Mouse (Mus musculus): ENCODE data around the gene Tert. TPM values are rescaled to one million over a fixed set of nuclear protein-coding genes. Genes with fewer than 3 reads are reported as not detected.

Tert gene
- polyA plus RNA-seq (2015; fragmentation: Illumina TruSeq; extraction: RNeasy Lipid Tissue Mini Kit (QIAGEN cat#74804); ENCODE audit: low read depth, low replicate concordance), result 1.6 TPM

GRCm38 (mm10) chr13:73626745-73627549, at the start of gene Tert:
Gene Tert (plus strand): TSS chr13:73626911.

GRCm38 (mm10) chr13:73603522-73604155, 23.1 kb upstream of the Tert start, which contains the start of gene Clptm1l:
Gene Clptm1l (plus strand): TSS chr13:73604006.

GRCm38 (mm10) chr13:73677853-73678252, 51.1 kb downstream of the Tert start, which contains the start of gene Slc6a18:
Gene Slc6a18 (minus strand): TSS chr13:73678023.

Other genes with a start within 250 kb of the Tert start
- gene Lpcat1, start 159.7 kb upstream of the Tert start, polyA plus RNA-seq (2015; fragmentation: Illumina TruSeq; extraction: RNeasy Lipid Tissue Mini Kit (QIAGEN cat#74804); ENCODE audit: low read depth, low replicate concordance), result 28.2 TPM
- gene Slc6a3, start 90.2 kb upstream of the Tert start, polyA plus RNA-seq (2015; fragmentation: Illumina TruSeq; extraction: RNeasy Lipid Tissue Mini Kit (QIAGEN cat#74804); ENCODE audit: low read depth, low replicate concordance), result 7.3 TPM
- gene Clptm1l, start 22.9 kb upstream of the Tert start, polyA plus RNA-seq (2015; fragmentation: Illumina TruSeq; extraction: RNeasy Lipid Tissue Mini Kit (QIAGEN cat#74804); ENCODE audit: low read depth, low replicate concordance), result 122 TPM
- not detected for gene Slc6a18, start 51.1 kb downstream of the Tert start, polyA plus RNA-seq (2015; fragmentation: Illumina TruSeq; extraction: RNeasy Lipid Tissue Mini Kit (QIAGEN cat#74804); ENCODE audit: low read depth, low replicate concordance)
- 0.45 TPM for gene Slc6a19, start 78.0 kb downstream of the Tert start, polyA plus RNA-seq (2015; fragmentation: Illumina TruSeq; extraction: RNeasy Lipid Tissue Mini Kit (QIAGEN cat#74804); ENCODE audit: low read depth, low replicate concordance)
- gene Slc12a7, start 106.2 kb downstream of the Tert start, polyA plus RNA-seq (2015; fragmentation: Illumina TruSeq; extraction: RNeasy Lipid Tissue Mini Kit (QIAGEN cat#74804); ENCODE audit: low read depth, low replicate concordance), result 2.1 TPM
- 2.8 TPM for gene Nkd2, start 220.7 kb downstream of the Tert start, polyA plus RNA-seq (2015; fragmentation: Illumina TruSeq; extraction: RNeasy Lipid Tissue Mini Kit (QIAGEN cat#74804); ENCODE audit: low read depth, low replicate concordance)

Data from brain, adult 10 weeks (tissue).